Mouse (Mus musculus) heart, adult 2 months (tissue): ENCODE data around the gene Txndc11. TPM values are rescaled to one million over a fixed set of nuclear protein-coding genes. Genes with fewer than 3 reads are reported as not detected.

ENCODE experiments used
- DNase-seq, 2 experiments: peaks; one replicate each; pipeline ENCODE4 v3.0.0; 2021
- H3K27ac ChIP-seq: fragments of 200-600 bp; 2 replicates; pipeline ENCODE4 v1.8.1; 2022
- H3K27me3 ChIP-seq: fragments of 200-500 bp; 2 replicates; pipeline ENCODE4 v1.6.1; 2012; ENCODE audit warnings: mild to moderate bottlenecking, low read length, inconsistent platforms, mixed read lengths; ENCODE audit not compliant: control insufficient read depth, insufficient read depth
- H3K36me3 ChIP-seq: fragments of 200-500 bp; 2 replicates; pipeline ENCODE4 v1.6.1; 2012; ENCODE audit warnings: low read length, inconsistent platforms; ENCODE audit not compliant: control insufficient read depth, insufficient read depth
- H3K4me1 ChIP-seq: fragments of 200-500 bp; 2 replicates; pipeline ENCODE4 v1.6.1; 2011; ENCODE audit warnings: low read length; ENCODE audit not compliant: control insufficient read depth, insufficient read depth
- H3K4me3 ChIP-seq: fragments of 200-600 bp; 2 replicates; pipeline ENCODE4 v1.8.1; 2022
- H3K79me2 ChIP-seq: fragments of 200-500 bp; replicated peaks from 2 replicates; pipeline ENCODE4 v1.6.1; 2012; ENCODE audit warnings: mild to moderate bottlenecking, inconsistent platforms, low read length, moderate library complexity, mixed read lengths; ENCODE audit not compliant: control insufficient read depth, insufficient read depth
- H3K9ac ChIP-seq: fragments of 200-500 bp; 2 replicates; pipeline ENCODE4 v1.6.1; 2012; ENCODE audit warnings: low read depth, mild to moderate bottlenecking, control low read depth, inconsistent platforms, low read length, mixed read lengths
- CTCF ChIP-seq: fragments of 200-600 bp; IDR thresholded peaks from 2 replicates; pipeline ENCODE4 v1.8.1; 2022; ENCODE audit warnings: antibody characterized with exemption, mild to moderate bottlenecking, moderate library complexity
- EP300 ChIP-seq: fragments of 200-500 bp; IDR thresholded peaks from 2 replicates; pipeline ENCODE4 v1.6.1; 2011; ENCODE audit warnings: low read depth, low read length, control low read depth; ENCODE audit not compliant: insufficient read depth
- POLR2A ChIP-seq: fragments of 200-500 bp; IDR thresholded peaks from 2 replicates; pipeline ENCODE4 v1.6.1; 2011; ENCODE audit warnings: mild to moderate bottlenecking, low read depth, low read length, control low read depth; ENCODE audit not compliant: insufficient read depth
- WGBS: fragments of 180-500 bp; shearing (Covaris S2); methylation state at CpG from one replicate; pipeline ENCODE4 v1.1.7; 2018; 5-methylcytosine and 5-hydroxymethylcytosine counted together
- intact Hi-C: fragments of 180-260 bp; cut with DNase I; formaldehyde crosslinking; loops from one replicate; pipeline ENCODE4 v1.15.1; 2025
- polyA plus RNA-seq: library from polyadenylated mRNA; depleted of rRNA; stranded (reverse); fragments of >200 nt; gene quantifications from 2 replicates; pipeline ENCODE4 v1.2.3, GENCODE M21; 2012
- total RNA-seq, 2 experiments: library from RNA; stranded (reverse); gene quantifications; 2 replicates each; pipeline ENCODE4 v1.2.3; 2021

The Txndc11 gene
- total and polyA plus RNA-seq, 3 experiments = 11.2 to 14.8 (median 13.0) TPM

DNA sequence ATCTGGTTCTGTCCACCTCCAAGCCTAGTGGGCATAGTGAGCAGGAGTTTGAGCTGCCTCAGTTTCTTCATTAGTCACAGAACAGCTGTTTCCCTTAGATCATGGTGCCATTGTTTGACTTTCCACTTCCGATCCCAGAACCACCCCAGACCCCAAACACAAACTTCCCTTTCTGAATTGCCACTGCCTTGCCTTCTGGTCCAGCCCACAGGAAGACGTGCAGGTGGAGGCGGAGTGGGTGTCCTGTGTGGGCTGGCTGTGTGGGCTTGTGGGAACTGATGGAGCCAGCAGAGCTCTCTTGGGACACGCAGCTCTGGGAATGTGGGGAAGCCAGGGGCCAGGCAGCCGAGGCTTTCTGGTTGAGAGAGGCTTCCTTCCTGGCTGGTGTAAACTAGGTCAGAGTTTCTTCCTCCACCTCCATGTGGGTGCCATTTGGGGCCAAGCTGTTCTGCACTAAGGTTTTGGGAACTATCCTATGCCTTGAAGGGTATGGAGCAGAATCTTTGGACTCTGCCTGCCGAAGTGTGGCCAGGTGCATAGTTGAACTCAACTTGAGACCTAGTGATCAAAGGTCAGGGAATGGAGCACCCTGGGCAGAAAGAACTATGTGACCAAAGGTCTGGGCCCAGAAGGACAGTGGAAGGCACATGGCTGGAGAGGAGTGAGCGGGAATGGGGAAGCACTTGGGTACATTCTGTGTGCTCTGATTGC, 64.6 kb downstream of the Txndc11 start:
- 48% methylated on average over 7 of the region's 7 CpGs for whole genome bisulfite sequencing
- H3K4me3 ChIP-seq = no peak overlapping the region
- H3K27ac ChIP-seq = peak overlapping the region; percentile 71
- H3K4me1 ChIP-seq = peaks cover 27% of the 10 kb centered on the region
- H3K36me3 ChIP-seq = no peaks in the 10 kb centered on the region; the same call in 1 of the 2 replicates
- no peaks in the 10 kb centered on the region for H3K27me3 ChIP-seq
- H3K9ac ChIP-seq = no peak overlapping the region
- H3K79me2 ChIP-seq = peaks cover 4% of the 10 kb centered on the region; the same call in 1 of the 2 replicates
- TF ChIP-seq POLR2A (no peak), EP300 (peak; percentile 59; the same call in 1 of the 2 replicates)
- intact Hi-C loops = loop anchor here (2.0 kb wide), 1 partner anchor 23 kb away; no protein-coding TSS in a partner anchor
- peak; percentile 59 to 76 for DNase-seq

DNA sequence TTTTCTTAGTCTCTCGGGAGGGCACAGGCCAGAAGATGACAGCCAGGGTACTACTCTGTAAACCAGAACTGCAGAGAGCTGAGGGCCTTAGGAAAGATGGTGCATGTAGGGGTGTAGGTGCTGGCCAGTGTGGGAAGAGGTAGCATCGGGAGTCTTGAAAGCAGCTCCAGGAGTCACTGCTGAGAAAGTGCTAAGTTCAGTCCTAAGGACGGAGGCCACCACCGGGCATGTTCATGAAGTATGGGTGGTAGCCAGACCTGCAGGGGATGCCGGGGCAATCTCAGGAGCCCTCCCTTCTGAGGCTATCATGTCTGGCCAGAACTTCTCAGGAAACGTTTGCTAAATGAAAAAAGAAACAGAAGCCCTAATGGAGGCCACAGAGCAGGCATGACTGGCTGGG, 65.2 kb downstream of the Txndc11 start:
- Histone ChIP-seq H3K9ac (no peak overlapping the region), H3K4me3 (no peak overlapping the region)

DNA sequence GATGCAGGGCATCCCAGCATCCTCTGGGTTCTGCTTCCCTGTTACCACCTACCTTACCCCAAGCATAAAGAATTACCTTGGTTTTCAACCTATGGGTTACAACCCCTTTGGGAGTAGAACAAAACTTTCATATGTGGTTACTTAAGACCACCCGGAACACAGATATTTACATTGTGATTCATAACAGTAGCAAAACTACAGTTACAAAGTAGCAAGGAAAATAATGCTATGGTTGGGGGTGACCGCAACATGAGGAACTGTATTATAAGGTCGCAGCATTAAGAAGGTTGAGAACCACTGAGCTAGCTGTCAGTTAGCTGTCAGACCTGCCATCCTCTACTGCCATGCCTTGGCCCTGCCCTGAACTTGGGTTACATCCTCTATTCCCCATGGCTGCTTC, 65.8 kb downstream of the Txndc11 start:
- no peaks in the 10 kb centered on the region; the same call in 1 of the 2 replicates for H3K36me3 ChIP-seq
- WGBS = 89% methylated on average over 3 of the region's 3 CpGs
- peak overlapping the region; percentile 71 for H3K27ac ChIP-seq
- DNase-seq = no peak
- intact Hi-C loops = loop anchor here (2.0 kb wide), 1 partner anchor 24 kb away; no protein-coding TSS in a partner anchor
- H3K9ac ChIP-seq = no peak overlapping the region
- no peak overlapping the region for H3K4me3 ChIP-seq
- no peak for TF ChIP-seq POLR2A
- TF ChIP-seq CTCF = no peak
- no peak for TF ChIP-seq EP300
- peaks cover 30% of the 10 kb centered on the region for H3K4me1 ChIP-seq
- no peaks in the 10 kb centered on the region for H3K27me3 ChIP-seq
- H3K79me2 ChIP-seq = 0 out of 2 replicates have a peak, but pooled peaks cover 2% of the 10 kb centered on the region

More for the DNA sequence above, 65.2 kb downstream of the Txndc11 start:
- no peak for TF ChIP-seq CTCF
- TF ChIP-seq POLR2A = no peak
- no peak for TF ChIP-seq EP300
- Histone ChIP-seq H3K27ac (peak overlapping the region; percentile 71), H3K4me1 (peaks cover 27% of the 10 kb centered on the region), H3K27me3 (no peaks in the 10 kb centered on the region), H3K36me3 (no peaks in the 10 kb centered on the region; the same call in 1 of the 2 replicates), H3K79me2 (peaks cover 4% of the 10 kb centered on the region; the same call in 1 of the 2 replicates)
- intact Hi-C loops = loop anchor here (2.0 kb wide), 1 partner anchor 24 kb away; no protein-coding TSS in a partner anchor
- DNase-seq = no peak
- WGBS = 38% methylated on average over 6 of the region's 6 CpGs

DNA sequence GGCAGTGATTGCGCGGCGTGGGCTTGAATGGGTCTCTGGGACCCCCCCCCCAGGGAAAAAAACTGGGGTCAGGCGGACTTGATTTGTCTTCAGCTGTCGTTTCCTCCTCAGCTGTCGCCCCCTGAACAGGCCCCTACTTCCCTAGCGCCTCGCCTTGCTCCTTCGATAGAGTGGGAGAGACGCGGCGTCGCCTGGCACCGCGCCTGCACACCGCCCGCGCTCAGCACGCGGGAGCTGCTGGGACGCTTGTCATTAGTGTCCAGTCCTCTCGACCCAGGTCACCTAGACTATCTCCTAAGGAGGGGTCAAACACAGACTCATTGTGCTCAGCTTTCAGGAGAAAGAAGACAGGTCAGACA, 67.6 kb downstream of the Txndc11 start:
- Histone ChIP-seq H3K9ac (peak overlapping the region; percentile 94), H3K27ac (peak overlapping the region; percentile 95), H3K27me3 (no peaks in the 10 kb centered on the region), H3K79me2 (no peaks in the 10 kb centered on the region), H3K36me3 (peaks cover 3% of the 10 kb centered on the region), H3K4me3 (peak overlapping the region; percentile 88), H3K4me1 (peaks cover 34% of the 10 kb centered on the region)
- under 1% methylated on average over 22 of the region's 22 CpGs for WGBS
- DNase-seq = peak; percentile 65 to 71
- intact Hi-C loops = loop anchor here (2.0 kb wide), 2 partner anchors 30 to 66 kb away; no protein-coding TSS in a partner anchor
- no peak for TF ChIP-seq EP300
- no peak for TF ChIP-seq CTCF
- TF ChIP-seq POLR2A = no peak

DNA sequence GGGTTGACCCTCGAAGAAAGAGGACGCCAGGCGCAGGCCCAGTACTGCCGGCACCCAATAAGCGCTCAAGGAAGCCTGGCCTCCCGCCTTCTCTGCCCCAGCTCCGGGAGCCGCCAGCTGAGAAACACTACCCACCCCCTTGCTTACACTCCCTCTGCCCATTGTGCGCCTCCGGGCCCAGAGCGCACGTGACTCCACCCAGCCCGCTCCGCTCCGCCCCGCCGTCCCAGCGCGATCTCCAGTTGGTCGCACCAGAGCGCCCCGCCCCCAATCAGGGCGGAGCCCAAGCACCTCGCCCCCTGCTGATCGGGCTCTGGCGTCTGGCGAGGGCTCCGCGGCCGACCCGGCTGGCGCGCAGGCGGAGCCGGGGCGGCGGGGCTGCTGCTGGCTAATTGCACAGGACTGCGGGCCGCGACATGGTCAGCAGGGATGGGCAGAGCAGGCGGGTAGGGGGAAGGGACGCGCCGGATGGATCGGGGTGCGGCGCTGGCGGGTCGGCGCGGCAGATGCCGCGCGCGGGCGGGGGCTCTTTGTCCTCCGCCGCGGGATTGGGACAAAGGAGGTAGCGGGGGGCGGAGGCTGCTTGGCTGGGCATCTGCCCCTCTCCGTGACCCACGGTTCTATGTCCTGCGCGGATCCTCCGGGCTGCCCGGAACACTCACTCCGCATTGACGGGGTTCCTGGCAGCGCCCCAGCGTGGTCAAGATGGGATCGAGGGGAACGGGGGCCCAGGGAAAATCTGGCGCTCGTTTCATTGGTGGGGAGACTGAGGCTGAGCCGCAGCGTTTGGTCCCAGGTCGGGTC, 68.2 kb downstream of the Txndc11 start, which contains the start of gene Litaf:
Gene Litaf (minus strand): TSS at position 129 of the 804 bp plus-strand sequence.
- Histone ChIP-seq H3K36me3 (peaks cover 3% of the 10 kb centered on the region), H3K9ac (peak within 1 kb of the TSS; percentile 94), H3K27ac (peak within 1 kb of the TSS; percentile 95), H3K79me2 (no peaks in the 10 kb centered on the region), H3K27me3 (no peaks in the 10 kb centered on the region), H3K4me1 (peaks cover 30% of the 10 kb centered on the region), H3K4me3 (peak within 1 kb of the TSS; percentile 88)
- peak; percentile 98 to 99 for DNase-seq
- TF ChIP-seq CTCF (peak; percentile 51), POLR2A (peak; percentile 67), EP300 (no peak)
- intact Hi-C loops = loop anchor here (2.0 kb wide), 2 partner anchors 29 to 67 kb away; no protein-coding TSS in a partner anchor
- WGBS = under 1% methylated on average over 78 of the region's 78 CpGs
